Mouse (Mus musculus): ENCODE results near the gene Mrpl42.

- no peak for TF ChIP-seq GATA1 (IDR thresholded peaks at IDR 0.05; ENCODE audit: borderline replicate concordance, low read length)
- TF ChIP-seq CTCF (IDR thresholded peaks at IDR 0.05; ENCODE audit: low read depth, low read length) = no peak
- TF ChIP-seq POLR2AphosphoS5 (IDR thresholded peaks at IDR 0.05; ENCODE audit: insufficient replicate concordance, low read depth, low read length) = no peak
- no peak for TF ChIP-seq TAL1 (conservative IDR thresholded peaks at IDR 0.05; ENCODE audit: low read depth, low read length)
- no peak for TF ChIP-seq GATA2 (IDR thresholded peaks at IDR 0.05; ENCODE audit: borderline replicate concordance, low read depth, low read length)
Measured at GRCm38 (mm10) chr10:95471186-95471585, 30.6 kb downstream of the Mrpl42 start.
